Mouse (Mus musculus) fibroblast of lung, adult 2 months (primary cell): Measurements from ENCODE around the gene Uchl1.

Experiments
- DNase-seq: peaks from one replicate; pipeline ENCODE4 v3.0.0-alpha.2; 2011; ENCODE audit warnings: low read depth

Gene Uchl1

DNA sequence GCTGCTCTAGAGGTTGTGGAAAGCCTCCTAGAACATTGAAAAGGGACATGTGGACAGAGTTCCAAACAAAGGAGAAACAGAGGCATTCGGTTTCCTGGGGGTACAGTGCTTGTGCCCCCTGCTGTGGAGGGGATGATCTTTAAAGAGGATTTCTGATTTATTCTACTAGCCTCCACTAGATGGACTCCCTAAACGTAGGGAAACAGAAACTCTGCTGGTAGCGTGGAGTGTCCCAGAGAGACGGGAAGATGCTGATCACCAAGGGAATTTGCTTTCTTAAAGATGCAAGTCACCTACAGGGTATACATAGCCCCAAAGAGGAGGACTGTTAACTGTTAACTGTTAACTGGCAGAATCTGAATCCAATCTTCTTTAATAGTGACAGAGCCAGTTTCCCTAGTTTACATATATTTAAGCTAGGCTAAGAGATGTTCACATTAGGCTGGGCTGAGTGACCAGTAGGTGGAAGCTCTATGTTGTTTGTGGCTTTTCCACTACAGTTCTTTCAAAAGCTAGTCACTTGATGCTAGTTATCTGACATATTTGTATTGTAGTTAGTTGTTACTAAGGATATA is 34.6 kb downstream of the Uchl1 start:
- peak; percentile 28 for DNase-seq

DNA sequence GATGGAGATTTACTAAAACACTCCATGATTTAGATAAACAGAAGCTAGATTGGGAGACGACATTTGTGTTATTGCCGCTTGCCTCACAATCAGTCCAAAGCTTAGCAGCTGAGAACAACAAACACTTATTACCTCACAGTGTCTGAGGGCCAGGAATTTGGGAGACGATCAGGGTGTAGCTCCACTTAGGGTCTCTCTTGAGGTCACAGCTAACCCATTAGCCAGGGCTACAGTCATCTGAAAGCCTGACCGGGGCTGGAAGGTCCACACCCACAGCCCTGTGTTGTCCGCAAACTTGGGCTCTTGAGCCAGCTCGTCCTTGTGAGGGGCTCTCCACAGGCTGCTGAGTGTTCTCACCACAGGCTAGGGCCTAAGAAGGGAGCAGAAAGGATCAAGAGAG is 36.9 kb downstream of the Uchl1 start:
- no peak for DNase-seq

DNA sequence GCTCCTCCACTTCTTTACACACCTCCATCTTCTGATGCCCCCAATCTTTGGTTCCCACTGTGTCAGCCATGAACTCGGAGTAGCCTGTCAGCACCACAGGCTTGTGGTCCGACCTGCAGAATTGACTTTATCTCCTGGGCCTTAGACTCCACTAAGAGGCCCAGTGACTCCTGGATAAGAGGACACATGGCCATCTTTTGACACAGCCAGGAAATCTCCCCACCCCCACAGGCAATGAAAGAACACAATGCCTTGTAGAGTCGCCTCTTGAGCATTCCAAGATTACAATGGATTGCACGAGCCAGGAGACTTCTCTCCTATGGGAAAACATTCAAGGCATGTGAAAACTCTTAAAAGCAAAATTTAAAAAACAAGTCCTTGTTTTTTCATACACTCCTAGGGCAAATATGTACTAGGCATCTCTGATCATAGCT is 39.6 kb downstream of the Uchl1 start:
- DNase-seq = no peak

DNA sequence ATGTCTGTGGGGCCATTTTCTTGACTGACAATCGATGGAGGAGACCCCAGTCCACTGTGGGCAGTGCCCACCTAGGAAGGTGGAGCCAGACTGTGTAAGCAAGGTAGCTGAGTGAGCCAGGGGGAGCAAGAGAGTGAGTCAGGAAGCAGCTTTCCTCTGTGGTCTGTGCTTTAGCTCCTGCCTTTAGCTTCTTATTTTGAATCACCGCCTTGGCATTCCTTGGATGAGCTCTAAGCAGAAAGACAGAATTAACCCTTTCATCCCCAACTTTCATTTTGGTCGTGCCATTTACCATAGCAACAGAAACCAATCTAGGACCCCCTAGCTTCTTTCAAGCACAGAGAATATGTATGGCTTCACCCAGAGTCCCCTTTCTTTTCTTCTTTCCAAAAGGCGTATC is 42.0 kb downstream of the Uchl1 start:
- DNase-seq = no peak

DNA sequence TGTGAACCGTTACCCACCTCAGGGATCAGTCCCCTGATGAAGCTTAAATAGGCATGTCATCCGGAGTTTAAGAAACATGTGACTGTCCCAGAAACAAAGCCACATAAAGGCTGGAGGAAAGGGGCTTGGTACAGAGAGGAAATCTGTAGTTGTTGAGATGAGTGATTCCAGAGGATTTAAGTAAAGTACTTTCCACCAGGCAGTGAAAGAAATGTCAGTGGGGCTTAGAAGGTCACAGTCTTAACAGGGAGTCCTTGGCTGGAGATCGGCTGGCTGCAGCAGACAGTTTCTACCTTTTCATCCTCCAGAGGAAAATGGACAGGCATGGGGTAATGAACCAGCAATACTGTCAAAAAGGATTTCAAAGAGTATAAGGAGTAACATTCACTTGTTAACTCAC is 42.5 kb downstream of the Uchl1 start:
- DNase-seq = no peak

DNA sequence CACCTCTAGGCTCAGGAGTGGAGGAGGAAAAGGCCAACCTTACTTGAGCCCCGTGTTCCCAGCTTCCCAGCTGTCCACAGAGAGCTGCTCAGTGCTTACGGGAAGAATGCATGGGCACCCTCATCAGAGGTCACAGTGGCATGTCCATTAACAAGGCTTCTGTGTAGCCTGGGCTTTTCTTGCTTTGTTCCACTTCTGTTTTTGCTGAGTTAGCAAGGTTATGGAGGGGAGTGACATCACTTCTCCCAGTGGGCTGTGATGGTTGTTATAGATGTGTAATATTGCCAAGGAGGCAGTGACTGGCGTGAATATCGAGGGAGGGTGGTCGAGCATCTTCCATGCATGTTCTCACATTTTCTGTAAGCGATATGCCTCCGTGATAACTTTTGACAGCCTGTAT is 43.0 kb downstream of the Uchl1 start:
- DNase-seq = no peak

DNA sequence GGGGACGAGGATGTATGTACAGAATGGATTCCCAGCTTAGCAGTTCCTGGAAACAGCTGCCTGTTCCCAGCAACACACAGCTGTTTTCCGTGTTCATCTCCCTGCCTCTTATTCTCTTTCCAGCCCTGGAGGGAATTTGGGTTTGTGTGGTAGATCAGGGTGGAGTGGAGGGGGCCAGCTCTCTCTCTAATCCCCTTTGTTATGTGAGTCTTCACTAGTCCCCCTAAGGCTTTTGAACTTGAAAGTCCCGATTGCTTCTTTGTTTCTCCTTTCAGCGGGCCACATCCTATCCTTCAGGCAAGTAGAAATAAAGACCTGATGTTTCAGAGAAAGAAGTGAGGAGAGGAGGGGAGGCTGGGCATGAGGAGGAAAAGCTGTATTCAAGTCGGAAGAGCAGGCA is 45.0 kb downstream of the Uchl1 start:
- no peak for DNase-seq

DNA sequence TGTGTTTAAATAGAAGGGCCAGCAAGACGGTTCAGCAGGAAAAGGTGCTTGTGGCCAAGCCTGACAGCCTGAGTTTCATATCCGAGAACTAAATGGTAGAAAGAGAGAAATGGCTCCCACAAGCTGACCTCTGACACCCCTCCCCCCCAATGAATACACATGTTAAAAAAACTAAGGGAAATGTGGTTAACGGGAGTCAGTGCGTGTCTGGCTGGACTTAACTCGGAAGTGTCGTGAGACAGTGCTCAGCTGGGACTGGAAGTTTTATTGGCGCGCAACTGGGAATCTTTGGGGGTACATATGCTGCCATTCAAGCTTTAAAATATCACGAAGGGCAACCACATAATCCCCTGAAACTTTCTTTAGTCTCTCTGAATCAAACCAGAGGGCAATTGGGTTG is 46.7 kb downstream of the Uchl1 start:
- no peak for DNase-seq

DNA sequence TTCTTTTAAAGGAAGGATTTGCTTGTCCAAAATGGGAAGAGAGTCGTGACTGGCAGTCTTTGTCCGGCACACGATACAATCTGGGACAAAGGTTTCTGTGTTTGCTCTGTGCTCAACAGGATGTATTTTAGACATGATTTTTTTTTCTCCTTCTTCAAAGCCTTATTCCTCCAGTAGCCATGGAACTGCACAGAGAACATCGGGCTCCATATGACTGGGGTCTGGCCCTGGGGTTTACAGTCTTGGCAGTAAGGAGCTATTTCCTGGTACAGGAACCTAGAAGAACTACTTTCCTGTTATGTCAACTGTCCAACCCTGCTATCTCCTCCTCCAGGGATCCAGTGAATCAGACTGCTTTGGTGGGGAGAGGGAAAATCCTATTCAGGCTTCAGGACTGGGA is 47.1 kb downstream of the Uchl1 start:
- DNase-seq = no peak

DNA sequence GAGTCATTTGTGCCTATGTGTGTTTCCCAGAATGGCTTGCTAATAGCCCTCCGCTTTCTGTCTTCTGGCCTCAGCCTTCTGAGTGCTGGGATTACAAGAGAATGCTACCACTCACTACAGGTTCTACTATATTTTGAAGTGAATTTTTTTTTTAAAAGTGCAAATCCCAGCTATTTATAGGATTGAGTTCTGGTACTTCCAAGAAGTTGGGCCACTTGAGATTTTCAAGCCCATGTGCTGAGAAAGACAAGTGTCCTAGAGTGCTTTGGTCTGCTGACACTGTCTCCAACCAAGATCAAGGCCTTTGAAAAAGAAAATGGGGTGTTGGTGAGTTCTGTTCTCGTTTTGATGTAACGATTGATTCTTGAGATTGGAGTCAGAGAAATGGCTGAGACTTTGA is 47.7 kb downstream of the Uchl1 start:
- no peak for DNase-seq

DNA sequence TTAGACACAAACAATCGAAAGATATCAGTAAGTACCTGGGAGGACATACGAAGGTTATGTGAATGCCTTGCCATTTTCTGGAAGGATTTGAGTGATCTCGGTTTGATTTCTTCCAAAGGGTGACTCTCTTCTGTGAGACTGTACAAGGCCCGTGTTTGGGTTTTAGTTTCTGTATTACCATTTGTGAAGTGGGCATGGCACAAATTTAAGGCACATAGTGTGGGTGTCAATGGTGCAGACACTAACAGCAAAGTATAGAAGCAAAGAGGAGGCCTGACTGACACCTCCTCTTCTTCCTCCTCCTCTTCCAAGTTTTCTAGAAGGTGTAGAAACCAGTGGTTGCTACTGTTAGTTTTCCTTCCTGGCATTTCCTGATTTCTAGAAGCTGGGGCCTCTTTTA is 53.4 kb downstream of the Uchl1 start:
- DNase-seq = no peak

DNA sequence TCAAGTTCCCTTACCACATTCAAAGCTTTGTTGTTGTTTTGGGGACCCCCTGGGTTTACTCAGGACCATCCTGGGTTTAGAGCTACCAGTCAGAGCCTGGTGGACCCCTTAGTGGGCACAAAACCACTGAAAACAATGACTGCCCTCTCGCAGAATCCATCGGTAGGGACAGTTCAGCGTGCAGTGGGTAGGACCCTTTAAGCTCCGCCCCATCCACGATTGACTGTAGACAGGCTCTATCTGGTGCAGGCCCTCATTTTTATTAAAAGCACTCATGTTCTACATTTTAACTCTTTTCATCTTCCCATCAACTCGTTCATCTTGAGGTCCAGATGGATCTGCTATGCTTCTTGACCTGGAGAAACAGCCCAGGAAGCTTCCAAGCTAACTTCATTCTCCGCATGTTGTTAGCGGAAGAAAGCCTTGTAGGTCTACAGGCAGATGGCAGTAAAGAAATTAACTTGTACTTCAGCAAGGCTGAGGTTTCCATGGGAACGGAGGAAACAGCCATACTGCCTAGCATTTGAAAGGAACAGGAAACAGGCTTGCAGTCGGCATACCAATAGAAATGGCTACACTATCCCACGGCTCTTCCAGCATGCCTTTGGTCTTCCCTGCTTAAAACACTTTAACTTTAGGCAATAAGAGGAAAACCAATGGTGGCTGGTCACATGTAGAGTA is 54.9 kb downstream of the Uchl1 start:
- no peak for DNase-seq

DNA sequence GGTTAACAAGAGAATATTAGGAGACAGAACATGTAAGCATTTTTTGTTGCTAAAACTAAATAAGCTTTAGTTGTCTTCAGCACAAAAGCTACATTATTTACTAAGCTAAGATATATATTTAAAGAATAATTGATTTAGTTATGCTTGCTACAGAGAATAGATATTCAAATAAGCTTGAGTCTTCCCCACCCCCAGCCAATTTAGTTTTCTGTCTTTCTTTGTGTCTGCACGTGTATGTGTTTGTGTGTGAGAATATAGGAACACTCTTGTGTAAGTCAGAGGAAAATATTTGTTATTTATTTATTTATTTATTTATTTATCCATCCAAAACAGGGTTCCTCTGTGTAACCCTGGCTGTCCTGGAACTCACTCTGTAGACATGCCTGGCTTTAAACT is 55.4 kb downstream of the Uchl1 start:
- no peak for DNase-seq

DNA sequence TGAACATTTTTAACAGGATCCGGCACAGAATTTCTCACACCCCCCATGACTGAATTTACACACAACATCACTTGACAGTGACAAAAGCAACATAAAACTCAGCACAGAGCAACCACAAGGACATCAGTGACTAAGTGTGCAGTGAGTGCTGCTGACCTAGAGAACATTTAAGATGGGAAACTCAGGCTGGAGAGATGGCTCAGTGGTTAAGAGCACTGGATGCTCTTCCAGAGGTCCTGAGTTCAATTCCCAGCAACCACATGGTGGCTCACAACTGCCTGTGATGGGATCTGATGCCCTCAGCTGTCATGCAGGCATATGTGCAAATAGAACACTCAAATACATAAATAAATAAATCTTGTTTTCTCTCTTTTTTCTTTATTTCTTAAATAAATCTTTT is 57.7 kb downstream of the Uchl1 start:
- no peak for DNase-seq
